Mouse (Mus musculus) embryonic facial prominence, embryonic 12.5 days (tissue): ENCODE data around the gene Ghrl. TPM values are rescaled to one million over a fixed set of nuclear protein-coding genes. Genes with fewer than 3 reads are reported as not detected.

Experiments used
- ATAC-seq: fragments of 200-750 bp; cut with Nextera tagmentation; 2 replicates; pipeline ENCODE4 v1.8.0; 2017; ENCODE audit not compliant: insufficient number of reproducible peaks, insufficient read depth, low FRiP score, low TSS enrichment
- H3K27ac ChIP-seq: fragments of 300-500 bp; sonication (generic); 2 replicates; pipeline ENCODE4 v1.5.1; 2016; ENCODE audit warnings: mild to moderate bottlenecking
- H3K27me3 ChIP-seq: fragments of 300-500 bp; sonication (generic); 2 replicates; pipeline ENCODE4 v1.6.1; 2016; ENCODE audit warnings: mild to moderate bottlenecking, moderate library complexity
- H3K36me3 ChIP-seq: fragments of 300-500 bp; sonication (generic); 2 replicates; pipeline ENCODE4 v1.6.1; 2016; ENCODE audit warnings: mild to moderate bottlenecking
- H3K4me1 ChIP-seq: fragments of 300-500 bp; sonication (generic); 2 replicates; pipeline ENCODE4 v1.6.1; 2016
- H3K4me2 ChIP-seq: fragments of 300-500 bp; sonication (generic); replicated peaks from 2 replicates; pipeline ENCODE4 v1.6.1; 2016; ENCODE audit warnings: mild to moderate bottlenecking, moderate library complexity
- H3K4me3 ChIP-seq: fragments of 300-500 bp; sonication (generic); 2 replicates; pipeline ENCODE4 v1.5.1; 2016; ENCODE audit warnings: mild to moderate bottlenecking
- H3K9ac ChIP-seq: fragments of 300-500 bp; sonication (generic); 2 replicates; pipeline ENCODE4 v1.6.1; 2016; ENCODE audit warnings: mild to moderate bottlenecking, moderate library complexity
- H3K9me3 ChIP-seq: fragments of 300-500 bp; sonication (generic); 2 replicates; pipeline ENCODE4 v1.6.1; 2016; ENCODE audit warnings: mild to moderate bottlenecking, moderate library complexity
- WGBS: fragments of 180-500 bp; shearing (Covaris S2); methylation state at CpG from one replicate; pipeline ENCODE4 v1.1.7; 2016; 5-methylcytosine and 5-hydroxymethylcytosine counted together
- polyA plus RNA-seq: library from polyadenylated mRNA; unstranded; fragments of >200 nt; fragmentation: Nextera tagmentation; extraction: Ambion mirVana; gene quantifications from 2 replicates; pipeline ENCODE4 v1.2.1, GENCODE M21; 2016

Ghrl gene
- polyA plus RNA-seq, 1 experiment from 2014 or later, result not detected

- peak overlapping the region; percentile 75 for H3K27ac ChIP-seq
- no peak overlapping the region for H3K9ac ChIP-seq
- peaks cover 15% of the 10 kb centered on the region for H3K4me1 ChIP-seq
Measured at GRCm38 (mm10) chr6:113695766-113696355, 23.8 kb downstream of the Ghrl start.

GRCm38 (mm10) chr6:113695203-113695602, 24.5 kb downstream of the Ghrl start:
- H3K4me1 ChIP-seq, result peaks cover 22% of the 10 kb centered on the region
- H3K27me3 ChIP-seq, result no peaks in the 10 kb centered on the region
- H3K4me2 ChIP-seq, result no peak overlapping the region
- H3K9me3 ChIP-seq, result no peaks in the 10 kb centered on the region
- ATAC-seq, result no peak
- WGBS, result 64% methylated on average over 1 of the region's 1 CpGs
- no peak overlapping the region for H3K27ac ChIP-seq
- H3K9ac ChIP-seq, result no peak overlapping the region
- H3K36me3 ChIP-seq, result peaks cover 8% of the 10 kb centered on the region; the same call in 1 of the 2 replicates
- no peak overlapping the region for H3K4me3 ChIP-seq

More at GRCm38 (mm10) chr6:113695766-113696355, 23.8 kb downstream of the Ghrl start:
- peak overlapping the region; percentile 86 for H3K4me3 ChIP-seq
- H3K27me3 ChIP-seq, result no peaks in the 10 kb centered on the region
- peaks cover 15% of the 10 kb centered on the region; the same call in 1 of the 2 replicates for H3K36me3 ChIP-seq
- ATAC-seq, result no peak
- peak overlapping the region; percentile 86 for H3K4me2 ChIP-seq
- WGBS, result 59% methylated on average over 4 of the region's 4 CpGs
- H3K9me3 ChIP-seq, result no peaks in the 10 kb centered on the region

DNA sequence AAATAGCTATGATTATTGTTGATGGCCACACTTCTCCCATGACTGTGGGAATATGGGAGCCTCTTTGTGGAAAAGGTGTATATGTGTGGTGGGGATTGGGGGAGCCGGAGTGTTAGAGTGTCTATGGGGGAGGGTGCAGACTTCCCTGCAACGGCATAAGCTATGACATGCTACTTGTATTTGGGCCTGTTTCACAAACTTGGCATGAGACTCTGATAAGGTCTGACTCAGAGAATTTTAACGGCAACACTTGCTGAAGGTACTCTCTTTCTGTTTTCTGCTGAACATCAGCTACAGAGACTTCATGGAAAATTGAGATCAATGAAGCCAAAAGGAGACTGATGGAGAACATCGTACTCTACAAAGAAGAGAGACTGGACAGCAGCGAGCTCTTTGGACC, 26.3 kb downstream of the Ghrl start:
- 94% methylated on average over 5 of the region's 5 CpGs for whole genome bisulfite sequencing

DNA sequence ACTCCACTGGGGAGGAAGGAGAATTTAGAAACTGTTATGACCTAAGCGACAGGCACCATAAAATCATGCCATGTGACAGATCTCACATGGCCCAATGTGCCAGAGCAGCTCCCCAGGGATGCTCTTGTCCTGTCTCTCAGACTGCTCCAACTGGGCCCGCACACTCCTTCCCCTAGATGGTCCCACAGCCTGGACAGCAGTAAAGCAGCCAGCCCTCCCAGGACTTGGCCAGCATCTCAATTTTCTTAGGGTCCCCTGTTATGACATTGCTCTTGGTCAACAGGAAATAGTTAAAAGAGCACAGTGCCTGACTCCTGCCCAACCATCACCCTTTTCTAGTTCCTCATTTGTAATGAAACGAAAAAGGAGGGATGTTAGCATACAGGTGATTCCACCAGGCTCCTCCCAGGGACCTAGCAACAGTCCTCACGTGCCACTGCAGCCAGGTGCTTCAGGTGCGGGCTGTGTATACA, 27.0 kb downstream of the Ghrl start:
- Histone ChIP-seq H3K9me3 (no peaks in the 10 kb centered on the region), H3K27me3 (no peaks in the 10 kb centered on the region), H3K9ac (no peak overlapping the region), H3K27ac (no peak overlapping the region), H3K4me3 (no peak overlapping the region), H3K4me1 (peaks cover 15% of the 10 kb centered on the region), H3K36me3 (no peaks in the 10 kb centered on the region), H3K4me2 (no peak overlapping the region)
- no peak for ATAC-seq
- 82% methylated on average over 5 of the region's 5 CpGs for WGBS

More for the DNA sequence above, 26.3 kb downstream of the Ghrl start:
- H3K27me3 ChIP-seq, result no peaks in the 10 kb centered on the region
- no peaks in the 10 kb centered on the region for H3K36me3 ChIP-seq
- H3K9me3 ChIP-seq, result no peaks in the 10 kb centered on the region
- no peak for ATAC-seq
- peaks cover 20% of the 10 kb centered on the region for H3K4me1 ChIP-seq
- H3K4me3 ChIP-seq, result no peak overlapping the region
- H3K27ac ChIP-seq, result no peak overlapping the region
- no peak overlapping the region for H3K9ac ChIP-seq
- no peak overlapping the region for H3K4me2 ChIP-seq

DNA sequence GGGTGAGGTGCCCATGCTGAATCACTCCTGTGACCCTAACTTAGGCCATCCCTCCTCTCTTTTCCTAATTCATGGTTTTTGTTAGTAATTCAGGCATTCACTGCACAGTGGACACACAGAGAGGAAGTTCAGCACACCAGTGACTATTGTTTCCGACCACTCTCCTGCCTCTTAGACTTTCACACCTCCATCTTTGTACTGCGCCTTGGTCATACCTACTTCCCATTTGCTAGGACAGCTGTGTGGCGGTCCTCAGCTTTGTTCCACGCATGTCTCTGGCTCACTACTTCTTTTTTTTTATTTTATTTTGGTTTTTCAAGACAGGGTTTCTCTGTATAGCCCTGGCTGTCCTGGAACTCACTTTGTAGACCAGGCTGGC, 28.6 kb downstream of the Ghrl start:
- no peak for ATAC-seq
- H3K4me1 ChIP-seq, result peaks cover 15% of the 10 kb centered on the region
- H3K36me3 ChIP-seq, result no peaks in the 10 kb centered on the region
- H3K27ac ChIP-seq, result peak overlapping the region; percentile 84
- WGBS, result 76% methylated on average over 4 of the region's 4 CpGs
- H3K9me3 ChIP-seq, result no peaks in the 10 kb centered on the region
- H3K4me2 ChIP-seq, result peak overlapping the region; percentile 32; the same call in 1 of the 2 replicates
- no peaks in the 10 kb centered on the region for H3K27me3 ChIP-seq
- H3K9ac ChIP-seq, result 0 out of 2 replicates have a peak overlapping the region, but pooled peaks have one; percentile 15
- no peak overlapping the region for H3K4me3 ChIP-seq

GRCm38 (mm10) chr6:113690400-113691083, 29.1 kb downstream of the Ghrl start:
- peak overlapping the region; percentile 32 for H3K4me2 ChIP-seq
- H3K4me3 ChIP-seq, result no peak overlapping the region
- 4% methylated on average over 14 of the region's 14 CpGs for WGBS
- H3K36me3 ChIP-seq, result no peaks in the 10 kb centered on the region
- H3K27me3 ChIP-seq, result no peaks in the 10 kb centered on the region
- H3K9ac ChIP-seq, result peak overlapping the region; percentile 15; the same call in 1 of the 2 replicates
- peak overlapping the region; percentile 84 for H3K27ac ChIP-seq
- no peaks in the 10 kb centered on the region for H3K9me3 ChIP-seq
- peak; percentile 9; the same call in 1 of the 2 replicates for ATAC-seq
- peaks cover 15% of the 10 kb centered on the region for H3K4me1 ChIP-seq

GRCm38 (mm10) chr6:113690008-113690399, 29.7 kb downstream of the Ghrl start:
- H3K27me3 ChIP-seq, result no peaks in the 10 kb centered on the region
- no peak overlapping the region; the same call in 1 of the 2 replicates for H3K9ac ChIP-seq
- no peaks in the 10 kb centered on the region for H3K36me3 ChIP-seq
- peak overlapping the region; percentile 21 for H3K4me2 ChIP-seq
- H3K9me3 ChIP-seq, result no peaks in the 10 kb centered on the region
- peak; percentile 48; the same call in 1 of the 2 replicates for ATAC-seq
- no peak overlapping the region for H3K4me3 ChIP-seq
- H3K27ac ChIP-seq, result peak overlapping the region; percentile 84
- 5% methylated on average over 7 of the region's 7 CpGs for WGBS
- peaks cover 15% of the 10 kb centered on the region for H3K4me1 ChIP-seq

GRCm38 (mm10) chr6:113686551-113687125, 33.0 kb downstream of the Ghrl start:
- Histone ChIP-seq H3K9ac (no peak overlapping the region), H3K27me3 (no peaks in the 10 kb centered on the region), H3K36me3 (no peaks in the 10 kb centered on the region), H3K4me2 (no peak overlapping the region), H3K4me3 (no peak overlapping the region), H3K27ac (no peak overlapping the region), H3K9me3 (no peaks in the 10 kb centered on the region), H3K4me1 (peaks cover 15% of the 10 kb centered on the region)
- 41% methylated on average over 8 of the region's 8 CpGs for WGBS
- no peak for ATAC-seq

GRCm38 (mm10) chr6:113683081-113683825, 36.4 kb downstream of the Ghrl start:
- Histone ChIP-seq H3K4me1 (no peaks in the 10 kb centered on the region), H3K4me2 (no peak overlapping the region), H3K4me3 (no peak overlapping the region), H3K9me3 (no peaks in the 10 kb centered on the region), H3K27me3 (no peaks in the 10 kb centered on the region), H3K27ac (no peak overlapping the region), H3K36me3 (no peaks in the 10 kb centered on the region), H3K9ac (no peak overlapping the region)
- WGBS, result 84% methylated on average over 10 of the region's 10 CpGs
- ATAC-seq, result no peak

GRCm38 (mm10) chr6:113681271-113681670, 38.4 kb downstream of the Ghrl start:
- Histone ChIP-seq H3K9ac (no peak overlapping the region), H3K27me3 (no peaks in the 10 kb centered on the region), H3K36me3 (no peaks in the 10 kb centered on the region), H3K4me3 (no peak overlapping the region), H3K4me2 (no peak overlapping the region), H3K9me3 (no peaks in the 10 kb centered on the region), H3K27ac (no peak overlapping the region), H3K4me1 (no peaks in the 10 kb centered on the region)
- ATAC-seq, result no peak
- 23% methylated on average over 4 of the region's 4 CpGs for WGBS

DNA sequence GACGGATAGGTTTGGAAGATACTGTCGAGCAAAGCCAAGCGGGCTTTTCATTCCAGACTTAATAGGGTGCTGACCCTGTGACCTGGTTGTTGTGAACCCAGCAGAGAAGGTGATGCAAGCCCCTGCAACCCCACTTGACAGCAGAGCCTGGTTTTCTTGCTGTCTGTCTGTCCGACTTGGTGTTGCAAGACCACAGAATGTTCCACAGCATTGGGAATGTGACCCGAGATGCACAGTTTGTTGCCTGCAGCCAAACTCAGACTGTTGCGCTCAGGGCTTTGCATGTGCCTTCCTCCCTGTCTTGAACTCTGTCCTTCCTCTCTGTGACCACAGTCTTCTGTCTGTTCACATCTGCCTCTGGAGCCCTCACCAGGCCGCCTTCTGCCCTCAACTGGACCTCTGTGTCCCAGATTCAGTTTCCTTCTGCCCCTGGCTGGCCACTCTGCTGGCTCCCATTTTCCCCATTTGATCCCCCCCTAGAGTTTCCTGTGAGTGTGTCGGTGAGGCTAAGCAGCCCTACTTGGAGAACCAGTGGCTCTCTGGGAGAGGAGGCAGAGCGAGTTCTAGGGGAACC, 39.6 kb downstream of the Ghrl start:
- Histone ChIP-seq H3K4me1 (no peaks in the 10 kb centered on the region), H3K4me3 (no peak overlapping the region), H3K9me3 (no peaks in the 10 kb centered on the region), H3K4me2 (no peak overlapping the region), H3K27me3 (no peaks in the 10 kb centered on the region), H3K36me3 (no peaks in the 10 kb centered on the region), H3K9ac (no peak overlapping the region), H3K27ac (no peak overlapping the region)
- ATAC-seq, result no peak
- 72% methylated on average over 9 of the region's 9 CpGs for WGBS
